Comparison of ENCODE assay signal across 37 mouse cellular contexts in the genomic region with DNA sequence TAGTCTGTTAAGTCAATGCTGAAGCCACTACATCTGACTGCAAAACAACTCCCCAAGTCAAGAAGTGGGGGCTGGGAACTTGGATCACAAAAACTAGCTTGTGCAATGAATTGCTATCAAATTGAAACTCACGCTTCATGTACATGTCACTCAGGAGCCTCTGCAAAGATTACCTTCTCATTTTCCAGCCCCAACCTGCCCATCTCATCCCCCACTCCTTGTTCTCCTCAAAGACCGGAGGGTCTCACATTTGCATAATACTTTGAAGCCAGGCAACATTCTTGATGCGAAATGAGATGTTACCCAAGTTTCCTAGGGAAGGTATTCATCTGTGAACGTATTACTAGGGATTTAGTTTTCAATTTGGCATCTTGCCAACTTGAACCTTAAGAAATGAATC. TPM values are rescaled to one million over a fixed set of nuclear protein-coding genes. Genes with fewer than 3 reads are reported as not detected.
"Had no signal": no experiment of that assay in that cellular context is flagged by ENCODE, and none has a peak within 500 bp of the region (broad histone marks: within the 10 kb centered on the region; RNA-seq: fewer than 3 reads in every experiment).

No protein-coding gene starts in this region.

- H3K4me2 ChIP-seq: heart, embryonic 11.5 days; heart, embryonic 12.5 days; heart, embryonic 13.5 days; heart, embryonic 15.5 days; hindbrain, embryonic 12.5 days; hindbrain, embryonic 13.5 days; hindbrain, embryonic 14.5 days; hindbrain, embryonic 15.5 days; intestine, embryonic 15.5 days; kidney, embryonic 15.5 days had no signal

- H3K36me3 ChIP-seq: heart, embryonic 10.5 days; heart, embryonic 12.5 days; heart, embryonic 13.5 days; heart, embryonic 15.5 days; hindbrain, embryonic 10.5 days; hindbrain, embryonic 12.5 days; intestine, embryonic 15.5 days; kidney, embryonic 15.5 days had no signal

- H3K27ac ChIP-seq: heart, embryonic 10.5 days; heart, embryonic 13.5 days; heart, embryonic 15.5 days; hindbrain, embryonic 10.5 days; hindbrain, embryonic 12.5 days; hindbrain, embryonic 13.5 days; hindbrain, embryonic 14.5 days; hindbrain, embryonic 15.5 days; hindbrain, postnatal 0 days; intestine, embryonic 15.5 days; kidney, embryonic 15.5 days; kidney, postnatal 0 days; layer of hippocampus, adult 2 months; left cerebral cortex, adult 2 months had no signal

- H3K4me3 ChIP-seq: heart, embryonic 10.5 days; heart, embryonic 12.5 days; heart, embryonic 13.5 days; heart, embryonic 15.5 days; hindbrain, embryonic 10.5 days; hindbrain, embryonic 12.5 days; hindbrain, embryonic 13.5 days; hindbrain, embryonic 15.5 days; intestine, embryonic 15.5 days; kidney, embryonic 15.5 days; layer of hippocampus, adult 2 months; left cerebral cortex, adult 2 months had no signal

- ATAC-seq: hindbrain, embryonic 16.5 days; hindbrain, postnatal 0 days; inflammation-experienced regulatory T-cells, adult 6 months; intestine, embryonic 15.5 days; intestine, embryonic 16.5 days; intestine, postnatal 0 days had no signal

- H3K27me3 ChIP-seq: heart, embryonic 12.5 days; heart, embryonic 13.5 days; heart, embryonic 15.5 days; hindbrain, embryonic 12.5 days; hindbrain, embryonic 13.5 days; hindbrain, embryonic 15.5 days; intestine, embryonic 15.5 days; kidney, embryonic 15.5 days had no signal

- H3K9me3 ChIP-seq: heart, embryonic 10.5 days; heart, embryonic 12.5 days; heart, embryonic 13.5 days; heart, embryonic 15.5 days; hindbrain, embryonic 10.5 days; hindbrain, embryonic 12.5 days; hindbrain, embryonic 13.5 days; hindbrain, embryonic 15.5 days; intestine, embryonic 15.5 days; kidney, embryonic 15.5 days had no signal

- H3K4me1 ChIP-seq: hindbrain, embryonic 10.5 days; hindbrain, embryonic 12.5 days; intestine, embryonic 15.5 days; kidney, embryonic 15.5 days had no signal

- DNase-seq: heart, postnatal 10 days; heart, postnatal 14 days; heart, postnatal 36 days; heart, postnatal 4 days; kidney, adult 11 months; kidney, adult 18-20 months; kidney, adult 2 months; kidney, adult 8-10 months; kidney, adult 9 months; kidney, postnatal 10 days; kidney, postnatal 14 days; kidney, postnatal 25 days; kidney, postnatal 36 days; kidney, postnatal 4 days; layer of hippocampus, adult 9-11 months; layer of hippocampus, postnatal 36 days had no signal

- H3K9ac ChIP-seq: heart, embryonic 12.5 days; heart, embryonic 13.5 days; heart, embryonic 15.5 days; hindbrain, embryonic 12.5 days; hindbrain, embryonic 13.5 days; hindbrain, embryonic 14.5 days; hindbrain, embryonic 15.5 days; intestine, embryonic 15.5 days; kidney, embryonic 15.5 days had no signal

RNA-seq across cellular contexts. Expression of gene Plppr1, which starts 10.4 kb away (rescaled TPM):
- total RNA-seq: heart, postnatal 36 days; hematopoietic stem cell, adult 5-6 weeks had no signal
- polyA plus RNA-seq: inflammation-experienced regulatory T-cells, adult 6 months had no signal
